Mouse (Mus musculus): ENCODE measurements around the gene Gm20521. TPM values are rescaled to one million over a fixed set of nuclear protein-coding genes. Genes with fewer than 3 reads are reported as not detected.

Gene Gm20521
- 10.0 TPM in 1 of 2 replicates, not detected in the other for total RNA-seq (2021)
- long read RNA-seq, partial matches to known transcripts = 0 of 8 reads
- long read RNA-seq, other reads (novel, unspliced or antisense) = 8 of 8 reads

- peak; percentile 90 for DNase-seq
Measured at GRCm38 (mm10) chr14:54883154-54884021, at the start of gene Gm20521, which contains the start of gene Bcl2l2. Gene Gm20521, plus strand, starts transcription at chr14:54883441. Gene Bcl2l2, plus strand, starts transcription at chr14:54883377.

GRCm38 (mm10) chr14:54843461-54843860, 39.8 kb upstream of the Gm20521 start:
- DNase-seq = no peak

GRCm38 (mm10) chr14:54855726-54856125, 27.5 kb upstream of the Gm20521 start:
- no peak for DNase-seq

- DNase-seq = no peak
Measured at GRCm38 (mm10) chr14:54856703-54857102, 26.5 kb upstream of the Gm20521 start.

GRCm38 (mm10) chr14:54857891-54858290, 25.4 kb upstream of the Gm20521 start:
- no peak for DNase-seq

GRCm38 (mm10) chr14:54860511-54860910, 22.7 kb upstream of the Gm20521 start:
- peak; percentile 66 for DNase-seq

- peak; percentile 95 for DNase-seq
Measured at GRCm38 (mm10) chr14:54863501-54864312, 19.5 kb upstream of the Gm20521 start.

GRCm38 (mm10) chr14:54864313-54865036, 18.8 kb upstream of the Gm20521 start:
- DNase-seq = no peak

- no peak for DNase-seq
Measured at GRCm38 (mm10) chr14:54865626-54866025, 17.6 kb upstream of the Gm20521 start.

- no peak for DNase-seq
Measured at GRCm38 (mm10) chr14:54866268-54866667, 17.0 kb upstream of the Gm20521 start.

GRCm38 (mm10) chr14:54866936-54867335, 16.3 kb upstream of the Gm20521 start:
- no peak for DNase-seq

GRCm38 (mm10) chr14:54868026-54868425, 15.2 kb upstream of the Gm20521 start:
- no peak for DNase-seq

- DNase-seq = no peak
Measured at GRCm38 (mm10) chr14:54870861-54871260, 12.4 kb upstream of the Gm20521 start, which contains the start of gene Homez. Gene Homez, minus strand, starts transcription at chr14:54870961.

- DNase-seq = no peak
Measured at GRCm38 (mm10) chr14:54874165-54874564, 9.1 kb upstream of the Gm20521 start.

- DNase-seq = no peak
Measured at GRCm38 (mm10) chr14:54875844-54876538, 7.2 kb upstream of the Gm20521 start.

GRCm38 (mm10) chr14:54876539-54877047, 6.6 kb upstream of the Gm20521 start:
- peak; percentile 94 for DNase-seq

- peak; percentile 80 for DNase-seq
Measured at GRCm38 (mm10) chr14:54877048-54877715, 6.1 kb upstream of the Gm20521 start, which contains the start of gene Ppp1r3e. Gene Ppp1r3e, minus strand, starts transcription at chr14:54877550.

- DNase-seq = no peak
Measured at GRCm38 (mm10) chr14:54884022-54884712, 926 bp downstream of the Gm20521 start.

GRCm38 (mm10) chr14:54885309-54885708, 2.1 kb downstream of the Gm20521 start:
- DNase-seq = no peak

GRCm38 (mm10) chr14:54892200-54892599, 9.0 kb downstream of the Gm20521 start, which contains the start of gene Pabpn1:
Gene Pabpn1, plus strand, starts transcription at chr14:54892500.
- no peak for DNase-seq
